Mouse (Mus musculus) kidney, postnatal 0 days (tissue): ENCODE results near the gene A1bg. TPM values are rescaled to one million over a fixed set of nuclear protein-coding genes. Genes with fewer than 3 reads are reported as not detected.

Experiments
- ATAC-seq: fragments of 200-750 bp; cut with Nextera tagmentation; replicated peaks from 2 replicates; pipeline ENCODE4 v1.8.0; 2017; ENCODE audit warnings: low read depth, moderate number of reproducible peaks, moderate TSS enrichment, moderate library complexity; ENCODE audit not compliant: low FRiP score
- DNase-seq: peaks from one replicate; pipeline ENCODE4 v3.0.0-alpha.2; 2016; ENCODE audit warnings: low spot score
- H3K27ac ChIP-seq: fragments of 300-500 bp; sonication (generic); 2 replicates; pipeline ENCODE4 v1.5.1; 2014; ENCODE audit warnings: mild to moderate bottlenecking
- H3K27me3 ChIP-seq: fragments of 300-500 bp; sonication (generic); 2 replicates; pipeline ENCODE4 v1.6.1; 2014; ENCODE audit warnings: low read length, mixed read lengths; ENCODE audit not compliant: insufficient read depth
- H3K36me3 ChIP-seq: fragments of 300-500 bp; sonication (generic); 2 replicates; pipeline ENCODE4 v1.6.1; 2014; ENCODE audit warnings: low read length, mixed read lengths; ENCODE audit not compliant: insufficient read depth
- H3K4me1 ChIP-seq: fragments of 300-500 bp; sonication (generic); replicated peaks from 2 replicates; pipeline ENCODE4 v1.6.1; 2014; ENCODE audit warnings: antibody characterized with exemption, low read length, mixed read lengths; ENCODE audit not compliant: insufficient read depth
- H3K4me2 ChIP-seq: fragments of 300-500 bp; sonication (generic); 2 replicates; pipeline ENCODE4 v1.6.1; 2014; ENCODE audit warnings: mild to moderate bottlenecking, low read length, moderate library complexity, mixed read lengths
- H3K4me3 ChIP-seq: fragments of 300-500 bp; sonication (generic); replicated peaks from 2 replicates; pipeline ENCODE4 v1.5.1; 2014; ENCODE audit warnings: low read depth, low read length
- H3K9ac ChIP-seq: fragments of 300-500 bp; sonication (generic); 2 replicates; pipeline ENCODE4 v1.6.1; 2014; ENCODE audit warnings: low read depth, low read length
- H3K9me3 ChIP-seq: fragments of 300-500 bp; sonication (generic); replicated peaks from 2 replicates; pipeline ENCODE4 v1.6.1; 2016; ENCODE audit warnings: low read length, inconsistent platforms, mixed read lengths
- CTCF ChIP-seq: IDR thresholded peaks from 2 replicates; pipeline ENCODE4 v1.5.1; 2016; ENCODE audit warnings: antibody characterized with exemption, low read depth, mild to moderate bottlenecking, moderate library complexity
- WGBS: fragments of 180-500 bp; shearing (Covaris S2); extraction: QIAGEN DNeasy Blood & Tissue Kit; methylation state at CpG from one replicate; pipeline ENCODE4 v1.1.7; 2014; 5-methylcytosine and 5-hydroxymethylcytosine counted together
- polyA plus RNA-seq: library from polyadenylated mRNA; unstranded; fragments of >200 nt; fragmentation: Nextera tagmentation; extraction: Ambion mirVana; gene quantifications from 2 replicates; pipeline ENCODE4 v1.2.1, GENCODE M21; 2015

Gene A1bg
- not detected in 2 replicates for polyA plus RNA-seq

DNA sequence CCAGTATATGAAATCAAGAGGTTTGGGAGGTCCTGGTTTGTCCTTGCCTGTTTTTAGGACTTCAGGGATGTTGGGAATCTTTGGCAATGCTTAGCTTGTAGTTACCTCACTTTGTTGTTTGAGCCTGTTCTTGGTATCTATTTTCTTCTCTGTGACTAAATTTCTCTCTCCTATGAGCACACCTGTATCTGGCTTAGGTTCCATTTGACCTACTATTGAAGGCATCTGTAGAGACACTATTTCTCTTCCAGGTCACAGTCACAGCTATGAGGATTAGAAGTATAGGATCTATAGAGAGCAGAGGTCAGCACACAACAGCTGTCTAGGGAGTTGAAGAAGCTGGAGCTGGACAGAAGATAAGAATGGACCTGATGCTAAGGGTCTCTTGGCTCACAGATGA is at the start of gene A1bg:
Gene A1bg (minus strand): TSS at position 101 of the 400 bp plus-strand sequence.
- TF ChIP-seq CTCF = no peak
- ATAC-seq (no peak), DNase-seq (no peak)
- H3K36me3 ChIP-seq = no peaks in the 10 kb centered on the region
- no peak within 1 kb of the TSS for H3K4me3 ChIP-seq
- H3K27me3 ChIP-seq = no peaks in the 10 kb centered on the region
- H3K9ac ChIP-seq = no peak within 1 kb of the TSS
- H3K4me2 ChIP-seq = no peak within 1 kb of the TSS
- no peak within 1 kb of the TSS for H3K27ac ChIP-seq
- no peaks in the 10 kb centered on the region for H3K4me1 ChIP-seq
- H3K9me3 ChIP-seq = no peaks in the 10 kb centered on the region

DNA sequence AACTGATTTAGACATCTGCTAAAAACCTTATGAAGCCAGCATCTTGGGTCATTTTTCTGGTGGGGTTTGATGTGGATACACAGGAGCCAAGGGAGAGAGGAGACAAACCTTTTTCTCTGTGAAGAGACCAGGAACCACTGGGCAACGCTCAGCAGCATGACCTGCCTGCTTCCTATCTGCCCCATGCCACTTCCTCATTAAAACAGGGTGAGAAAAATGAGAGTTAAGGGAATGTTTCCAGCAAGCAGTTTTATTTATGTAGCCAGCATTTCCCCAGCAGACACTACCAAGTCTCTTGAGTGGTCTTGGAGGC is 45.7 kb upstream of the A1bg start:
- DNase-seq (no peak), ATAC-seq (no peak)
- Histone ChIP-seq H3K27me3 (no peaks in the 10 kb centered on the region), H3K9ac (no peak overlapping the region), H3K9me3 (no peaks in the 10 kb centered on the region), H3K27ac (no peak overlapping the region), H3K4me2 (no peak overlapping the region), H3K36me3 (no peaks in the 10 kb centered on the region), H3K4me3 (no peak overlapping the region), H3K4me1 (no peaks in the 10 kb centered on the region)
- no peak for TF ChIP-seq CTCF
- WGBS = 73% methylated on average over 1 of the region's 1 CpGs

DNA sequence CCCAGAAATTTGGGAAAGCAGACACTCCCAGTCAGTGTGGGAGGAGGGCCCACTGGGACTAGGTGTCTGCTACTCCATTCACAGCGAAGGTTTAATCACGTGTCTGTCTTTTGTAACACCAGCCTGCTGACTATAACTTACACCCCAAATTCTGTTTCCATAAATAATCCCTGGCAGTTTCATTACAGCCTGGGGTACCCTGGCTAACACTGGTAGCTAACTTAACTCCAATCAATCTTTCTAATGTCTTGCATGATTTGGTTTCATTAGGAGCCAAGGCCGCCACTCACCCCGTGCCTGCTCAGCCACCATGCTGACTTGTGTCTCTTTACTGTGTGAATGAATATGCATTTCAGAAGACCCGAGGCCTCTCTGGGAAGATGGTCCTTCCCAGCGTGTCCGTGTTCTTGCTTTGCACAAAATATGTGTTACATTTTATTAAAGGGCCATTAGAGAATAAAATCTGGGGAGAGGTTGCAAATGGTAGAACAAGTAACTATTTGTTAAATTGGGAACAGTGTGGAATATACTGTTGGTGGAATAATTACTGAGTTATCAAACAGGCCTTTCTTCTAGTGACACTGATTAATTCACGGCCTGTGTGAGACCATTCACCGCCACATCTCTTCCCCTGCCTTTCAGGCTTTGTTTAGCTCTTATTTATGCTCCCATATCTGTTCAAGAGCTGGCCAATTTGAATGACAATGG is 45.2 kb upstream of the A1bg start:
- Histone ChIP-seq H3K36me3 (no peaks in the 10 kb centered on the region), H3K9ac (no peak overlapping the region), H3K4me3 (no peak overlapping the region), H3K4me2 (no peak overlapping the region), H3K4me1 (no peaks in the 10 kb centered on the region), H3K9me3 (no peaks in the 10 kb centered on the region), H3K27me3 (no peaks in the 10 kb centered on the region), H3K27ac (no peak overlapping the region)
- no peak for TF ChIP-seq CTCF
- ATAC-seq = peak; percentile 71; the same call in 1 of the 2 replicates
- 30% methylated on average over 9 of the region's 9 CpGs for WGBS
- DNase-seq = peak; percentile 70

DNA sequence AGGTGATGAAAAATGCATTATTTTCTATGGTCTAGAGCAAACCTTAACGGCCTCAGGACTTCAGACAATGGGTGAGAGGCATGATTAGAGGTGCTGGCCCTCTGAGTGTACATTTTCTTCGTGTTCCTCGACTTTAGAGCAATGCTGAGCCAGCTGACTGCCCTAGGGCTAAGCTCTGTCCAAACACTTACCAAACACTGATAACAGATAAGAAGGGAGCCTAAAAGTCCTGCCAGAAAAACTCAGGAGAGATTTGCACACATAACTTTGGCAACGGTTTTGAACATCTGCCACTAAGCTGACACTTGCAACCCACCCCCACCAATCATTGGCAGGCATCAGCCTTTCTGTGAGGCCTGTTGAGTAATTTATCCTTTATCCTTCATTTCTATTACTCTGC is 2.9 kb upstream of the A1bg start:
- no peak for TF ChIP-seq CTCF
- DNase-seq (no peak), ATAC-seq (no peak)
- 65% methylated on average over 4 of the region's 4 CpGs for WGBS
- Histone ChIP-seq H3K4me3 (no peak overlapping the region), H3K4me1 (no peaks in the 10 kb centered on the region), H3K4me2 (no peak overlapping the region), H3K9me3 (no peaks in the 10 kb centered on the region), H3K36me3 (no peaks in the 10 kb centered on the region), H3K27me3 (no peaks in the 10 kb centered on the region), H3K9ac (no peak overlapping the region), H3K27ac (no peak overlapping the region)

DNA sequence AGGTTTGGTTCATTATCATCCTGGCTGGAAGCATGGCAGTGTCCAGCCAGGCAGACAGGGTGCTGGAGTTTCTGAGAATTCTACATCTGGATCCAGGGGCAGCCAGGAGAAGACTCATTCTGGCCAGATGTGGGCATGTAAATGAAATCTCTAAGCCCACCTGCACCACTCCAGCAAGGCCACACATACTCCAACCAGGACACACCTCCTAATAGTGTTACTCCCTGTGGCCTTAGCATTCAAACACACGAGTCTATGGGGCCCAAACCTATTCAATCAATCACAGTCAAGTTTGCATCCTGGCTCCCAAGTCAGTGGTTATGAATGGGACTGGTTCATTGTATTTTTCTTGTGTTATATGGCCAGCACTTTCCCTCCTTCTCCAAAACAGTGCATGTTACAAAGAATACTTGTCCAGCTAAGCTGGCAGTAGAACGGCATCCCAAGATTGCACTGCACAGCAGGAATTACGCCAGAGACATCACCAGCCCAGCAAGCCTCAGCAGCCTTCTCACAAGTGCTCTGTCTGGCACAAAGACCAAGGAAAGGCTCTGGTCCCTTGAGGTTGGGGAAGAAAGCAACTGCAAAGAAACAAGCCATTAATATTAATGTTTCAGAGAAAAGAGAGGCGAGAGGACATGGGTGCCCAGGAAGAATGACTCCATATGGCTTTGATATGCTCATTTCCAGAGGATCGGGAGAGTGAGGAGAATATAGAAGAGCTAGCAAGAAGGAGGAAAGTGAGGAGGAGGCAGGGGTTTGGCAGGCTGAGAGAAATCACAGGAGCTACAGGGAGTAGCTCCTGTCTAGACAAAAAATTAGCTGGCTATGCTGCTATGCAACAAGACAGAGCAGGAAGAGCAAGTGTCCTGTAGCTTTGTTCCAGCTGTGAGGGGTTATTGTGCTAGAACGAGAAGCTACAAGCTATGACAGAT is 18.8 kb downstream of the A1bg start:
- no peak for DNase-seq
- H3K4me2 ChIP-seq = no peak overlapping the region
- no peaks in the 10 kb centered on the region for H3K36me3 ChIP-seq
- no peak overlapping the region for H3K4me3 ChIP-seq
- H3K9me3 ChIP-seq = no peaks in the 10 kb centered on the region
- H3K27me3 ChIP-seq = no peaks in the 10 kb centered on the region
- 61% methylated on average over 6 of the region's 6 CpGs for WGBS
- H3K4me1 ChIP-seq = no peaks in the 10 kb centered on the region
- no peak for ATAC-seq
- TF ChIP-seq CTCF = no peak
- no peak overlapping the region for H3K9ac ChIP-seq
- no peak overlapping the region for H3K27ac ChIP-seq

DNA sequence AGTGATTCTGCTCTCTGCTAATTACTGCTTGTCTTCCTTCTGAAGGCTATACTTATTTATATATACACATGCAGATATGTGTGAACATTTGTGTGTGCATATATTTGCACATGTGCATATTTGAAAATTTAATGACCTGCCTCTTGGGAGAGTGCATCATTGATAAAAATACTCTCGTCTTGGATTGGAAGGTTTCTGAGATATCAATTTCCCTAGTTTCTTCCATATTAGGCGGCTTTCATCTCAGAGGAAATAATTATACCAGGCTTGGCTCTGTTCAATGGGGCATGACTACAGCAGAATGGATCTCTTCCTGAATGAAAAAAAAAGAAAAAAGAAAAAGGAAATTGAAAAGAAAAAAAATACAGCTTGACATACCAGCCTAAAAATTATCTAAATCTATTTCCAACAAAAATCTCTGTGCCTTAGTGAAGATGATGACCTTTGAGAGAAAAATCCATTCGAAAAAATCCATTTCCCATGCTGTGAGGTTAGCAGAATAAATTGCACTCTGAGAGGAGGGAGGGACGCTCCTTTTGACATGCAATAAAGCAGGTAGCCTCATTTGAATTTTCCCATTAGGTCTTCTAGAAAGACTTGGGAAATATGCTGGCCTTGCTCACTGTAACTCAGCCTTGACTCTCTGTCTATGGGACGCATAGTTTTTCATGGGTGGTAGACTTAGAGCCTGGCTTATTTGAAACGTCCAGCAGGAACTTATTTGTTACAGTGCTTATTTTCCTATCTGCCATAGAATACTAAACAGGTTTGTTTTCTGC is 24.4 kb downstream of the A1bg start:
- H3K9me3 ChIP-seq = no peaks in the 10 kb centered on the region
- H3K36me3 ChIP-seq = no peaks in the 10 kb centered on the region
- H3K27ac ChIP-seq = no peak overlapping the region
- no peak overlapping the region for H3K4me3 ChIP-seq
- DNase-seq = no peak
- no peak for TF ChIP-seq CTCF
- ATAC-seq = no peak
- H3K9ac ChIP-seq = no peak overlapping the region
- WGBS = 28% methylated on average over 6 of the region's 6 CpGs
- no peak overlapping the region for H3K4me2 ChIP-seq
- no peaks in the 10 kb centered on the region for H3K27me3 ChIP-seq
- no peaks in the 10 kb centered on the region for H3K4me1 ChIP-seq
